Mouse (Mus musculus) heart, embryonic 11.5 days (tissue): ENCODE data around the gene Lif. TPM values are rescaled to one million over a fixed set of nuclear protein-coding genes. Genes with fewer than 3 reads are reported as not detected.
A peak's percentile ranks its signal among the peaks of the same experiment; 100 is the strongest.

ENCODE experiments used
- ATAC-seq: fragments of 200-750 bp; cut with Nextera tagmentation; replicated peaks from 2 replicates; pipeline ENCODE4 v1.8.0; 2017; ENCODE audit warnings: moderate library complexity; ENCODE audit not compliant: insufficient number of reproducible peaks, low FRiP score, low TSS enrichment
- H3K27ac ChIP-seq: fragments of 300-500 bp; sonication (generic); 2 replicates; pipeline ENCODE4 v1.5.1; 2014; ENCODE audit warnings: mild to moderate bottlenecking, low read depth, low read length
- H3K27me3 ChIP-seq: fragments of 300-500 bp; sonication (generic); 2 replicates; pipeline ENCODE4 v1.6.1; 2014; ENCODE audit warnings: mild to moderate bottlenecking, low read length, mixed read lengths; ENCODE audit not compliant: control insufficient read depth, insufficient read depth
- H3K36me3 ChIP-seq: fragments of 300-500 bp; sonication (generic); 2 replicates; pipeline ENCODE4 v1.6.1; 2014; ENCODE audit warnings: mild to moderate bottlenecking, low read length, moderate library complexity, mixed read lengths; ENCODE audit not compliant: control insufficient read depth, insufficient read depth
- H3K4me1 ChIP-seq: fragments of 300-500 bp; sonication (generic); 2 replicates; pipeline ENCODE4 v1.6.1; 2014; ENCODE audit warnings: low read length; ENCODE audit not compliant: control insufficient read depth, insufficient read depth
- H3K4me2 ChIP-seq: fragments of 300-500 bp; sonication (generic); 2 replicates; pipeline ENCODE4 v1.6.1; 2014; ENCODE audit warnings: mild to moderate bottlenecking, moderate library complexity
- H3K4me3 ChIP-seq: fragments of 300-500 bp; sonication (generic); 2 replicates; pipeline ENCODE4 v1.5.1; 2014; ENCODE audit warnings: low read depth, low read length
- H3K9ac ChIP-seq: fragments of 300-500 bp; sonication (generic); 2 replicates; pipeline ENCODE4 v1.6.1; 2014; ENCODE audit warnings: mild to moderate bottlenecking, low read depth, low read length, moderate library complexity
- H3K9me3 ChIP-seq: fragments of 300-500 bp; sonication (generic); replicated peaks from 2 replicates; pipeline ENCODE4 v1.6.1; 2016; ENCODE audit warnings: low read length; ENCODE audit not compliant: control insufficient read depth
- WGBS: fragments of 180-500 bp; shearing (Covaris S2); extraction: QIAGEN DNeasy Blood & Tissue Kit; methylation state at CpG from one replicate; pipeline ENCODE4 v1.1.7; 2014; ENCODE audit not compliant: insufficient replicate concordance; 5-methylcytosine and 5-hydroxymethylcytosine counted together
- polyA plus RNA-seq: library from polyadenylated mRNA; unstranded; fragments of >200 nt; fragmentation: Nextera tagmentation; extraction: Ambion mirVana; gene quantifications from 2 replicates; pipeline ENCODE4 v1.2.1, GENCODE M21; 2014

Gene Lif
- polyA plus RNA-seq, 1 experiment from 2014 or later = 0.06 TPM

DNA sequence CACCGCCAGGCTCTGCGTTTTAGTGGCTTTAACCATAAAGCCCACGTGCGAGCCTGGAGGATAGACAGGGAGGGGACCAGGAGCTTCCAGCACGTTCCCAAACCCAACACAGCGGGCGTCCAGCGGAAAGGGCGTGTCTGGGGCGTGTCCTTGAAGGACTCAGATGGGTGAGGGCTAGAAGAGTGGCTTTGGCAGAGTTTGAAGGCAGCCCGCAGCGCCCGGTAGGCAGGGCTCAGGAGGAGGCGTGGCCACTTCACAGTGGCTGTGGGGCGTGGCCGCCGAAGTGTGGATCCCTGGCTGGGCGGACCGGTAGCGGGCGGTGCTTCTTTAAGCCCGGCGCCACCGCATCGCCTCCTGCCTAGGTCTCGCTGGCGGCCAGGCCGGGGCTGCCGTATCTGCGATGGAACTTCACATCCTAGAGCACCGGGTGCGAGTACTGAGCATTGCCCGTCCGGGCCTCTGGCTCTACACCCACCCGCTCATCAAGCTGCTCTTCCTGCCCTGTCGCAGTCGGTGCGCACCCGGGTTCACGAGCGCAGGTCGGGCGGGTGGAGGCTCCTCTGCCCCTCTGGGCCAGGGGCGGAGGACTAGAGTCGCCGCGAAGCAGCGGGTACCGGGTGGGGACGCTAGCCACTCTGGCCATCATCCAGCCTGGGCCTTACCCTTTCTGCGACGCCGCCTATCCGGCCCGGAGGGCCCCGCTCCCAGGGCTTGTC, 39.3 kb upstream of the Lif start, which contains the start of gene Castor1:
Gene Castor1, plus strand, starts transcription at position 312 of the 716 bp plus-strand sequence.
- H3K9me3 ChIP-seq = 0 out of 2 replicates have a peak, but pooled peaks cover 2% of the 10 kb centered on the region
- H3K27ac ChIP-seq = no peak within 1 kb of the TSS
- 2% methylated on average over 56 of the region's 56 CpGs for WGBS
- ATAC-seq = peak; percentile 90
- 0 out of 2 replicates have a peak, but pooled peaks cover 6% of the 10 kb centered on the region for H3K36me3 ChIP-seq
- peak within 1 kb of the TSS; percentile 53 for H3K4me3 ChIP-seq
- 0 out of 2 replicates have a peak, but pooled peaks cover 12% of the 10 kb centered on the region for H3K4me1 ChIP-seq
- H3K27me3 ChIP-seq = 0 out of 2 replicates have a peak, but pooled peaks cover 9% of the 10 kb centered on the region
- H3K9ac ChIP-seq = peak within 1 kb of the TSS; percentile 72
- H3K4me2 ChIP-seq = peak within 1 kb of the TSS; percentile 98

DNA sequence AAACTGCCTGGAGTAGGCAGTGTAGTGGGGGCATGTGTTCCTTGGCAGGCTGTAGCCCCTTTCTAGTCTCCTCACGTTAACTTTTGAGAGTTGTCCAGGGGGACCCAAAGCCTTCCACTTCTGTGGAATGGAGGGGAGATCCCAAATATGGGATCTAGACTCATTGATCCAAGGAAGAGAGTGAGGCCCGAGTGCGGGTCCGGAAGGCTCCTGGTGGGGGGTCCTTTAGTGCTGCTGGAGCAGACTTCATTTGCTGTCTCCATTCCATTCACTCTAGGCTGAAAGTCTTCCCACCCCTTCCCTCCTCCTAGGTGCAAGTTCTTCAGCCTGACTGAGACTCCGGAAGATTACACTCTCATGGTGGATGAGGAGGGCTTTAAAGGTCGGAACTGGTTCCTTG, 38.7 kb upstream of the Lif start:
- Histone ChIP-seq H3K4me3 (peak overlapping the region; percentile 53), H3K4me2 (peak overlapping the region; percentile 98), H3K27ac (no peak overlapping the region), H3K9me3 (0 out of 2 replicates have a peak, but pooled peaks cover 2% of the 10 kb centered on the region), H3K36me3 (0 out of 2 replicates have a peak, but pooled peaks cover 6% of the 10 kb centered on the region), H3K4me1 (0 out of 2 replicates have a peak, but pooled peaks cover 10% of the 10 kb centered on the region), H3K9ac (peak overlapping the region; percentile 72), H3K27me3 (0 out of 2 replicates have a peak, but pooled peaks cover 9% of the 10 kb centered on the region)
- ATAC-seq = no peak
- 5% methylated on average over 6 of the region's 6 CpGs for WGBS

DNA sequence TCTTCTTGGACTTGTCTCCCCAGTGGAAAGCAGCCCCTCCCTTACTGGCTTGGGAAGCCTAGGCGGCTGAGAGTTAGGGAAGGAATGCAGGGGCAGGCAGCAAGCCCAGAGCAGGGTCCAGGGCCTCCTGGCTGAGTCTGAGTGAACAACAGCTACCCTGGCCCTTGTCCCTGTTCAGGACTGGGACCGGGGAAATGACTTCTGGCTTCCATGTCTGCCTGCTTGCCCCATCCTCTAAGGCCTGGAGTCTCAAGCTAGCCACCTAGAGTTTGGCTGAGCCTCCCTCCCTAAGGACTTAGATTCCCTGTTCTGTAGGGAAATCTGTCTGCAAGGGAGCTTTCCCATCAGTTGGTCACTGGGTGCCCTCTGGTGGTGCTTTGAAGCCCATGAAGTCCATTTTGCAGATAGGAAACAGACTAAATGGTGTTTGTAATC, 38.0 kb upstream of the Lif start:
- no peak overlapping the region for H3K9ac ChIP-seq
- 0 out of 2 replicates have a peak, but pooled peaks cover 10% of the 10 kb centered on the region for H3K4me1 ChIP-seq
- H3K36me3 ChIP-seq = 0 out of 2 replicates have a peak, but pooled peaks cover 6% of the 10 kb centered on the region
- H3K27ac ChIP-seq = no peak overlapping the region
- H3K4me3 ChIP-seq = no peak overlapping the region
- H3K27me3 ChIP-seq = 0 out of 2 replicates have a peak, but pooled peaks cover 9% of the 10 kb centered on the region
- 6% methylated on average over 2 of the region's 2 CpGs for WGBS
- H3K4me2 ChIP-seq = no peak overlapping the region
- H3K9me3 ChIP-seq = 0 out of 2 replicates have a peak, but pooled peaks cover 2% of the 10 kb centered on the region
- ATAC-seq = no peak

DNA sequence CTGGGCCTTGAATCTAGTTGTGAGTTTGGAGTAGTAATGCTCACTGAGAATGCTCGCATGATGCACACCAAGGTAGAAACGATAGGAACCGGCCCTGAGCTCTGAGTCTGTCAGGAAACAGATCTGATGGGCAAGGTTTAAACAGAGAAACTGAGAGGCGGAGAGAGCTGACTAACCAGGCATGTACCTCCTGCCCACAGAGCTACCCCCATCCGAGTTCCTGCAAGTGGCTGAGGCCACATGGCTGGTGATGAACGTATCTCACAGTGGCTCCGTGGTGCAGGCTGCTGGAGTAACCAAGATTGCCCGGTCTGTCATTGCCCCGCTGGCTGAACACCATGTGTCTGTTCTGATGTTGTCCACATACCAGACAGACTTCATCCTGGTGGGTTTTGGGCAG, 37.4 kb upstream of the Lif start:
- no peak for ATAC-seq
- Histone ChIP-seq H3K9ac (no peak overlapping the region), H3K27me3 (0 out of 2 replicates have a peak, but pooled peaks cover 9% of the 10 kb centered on the region), H3K4me1 (0 out of 2 replicates have a peak, but pooled peaks cover 10% of the 10 kb centered on the region), H3K27ac (no peak overlapping the region), H3K4me2 (no peak overlapping the region), H3K9me3 (0 out of 2 replicates have a peak, but pooled peaks cover 2% of the 10 kb centered on the region), H3K36me3 (0 out of 2 replicates have a peak, but pooled peaks cover 3% of the 10 kb centered on the region), H3K4me3 (no peak overlapping the region)
- 51% methylated on average over 9 of the region's 9 CpGs for WGBS

DNA sequence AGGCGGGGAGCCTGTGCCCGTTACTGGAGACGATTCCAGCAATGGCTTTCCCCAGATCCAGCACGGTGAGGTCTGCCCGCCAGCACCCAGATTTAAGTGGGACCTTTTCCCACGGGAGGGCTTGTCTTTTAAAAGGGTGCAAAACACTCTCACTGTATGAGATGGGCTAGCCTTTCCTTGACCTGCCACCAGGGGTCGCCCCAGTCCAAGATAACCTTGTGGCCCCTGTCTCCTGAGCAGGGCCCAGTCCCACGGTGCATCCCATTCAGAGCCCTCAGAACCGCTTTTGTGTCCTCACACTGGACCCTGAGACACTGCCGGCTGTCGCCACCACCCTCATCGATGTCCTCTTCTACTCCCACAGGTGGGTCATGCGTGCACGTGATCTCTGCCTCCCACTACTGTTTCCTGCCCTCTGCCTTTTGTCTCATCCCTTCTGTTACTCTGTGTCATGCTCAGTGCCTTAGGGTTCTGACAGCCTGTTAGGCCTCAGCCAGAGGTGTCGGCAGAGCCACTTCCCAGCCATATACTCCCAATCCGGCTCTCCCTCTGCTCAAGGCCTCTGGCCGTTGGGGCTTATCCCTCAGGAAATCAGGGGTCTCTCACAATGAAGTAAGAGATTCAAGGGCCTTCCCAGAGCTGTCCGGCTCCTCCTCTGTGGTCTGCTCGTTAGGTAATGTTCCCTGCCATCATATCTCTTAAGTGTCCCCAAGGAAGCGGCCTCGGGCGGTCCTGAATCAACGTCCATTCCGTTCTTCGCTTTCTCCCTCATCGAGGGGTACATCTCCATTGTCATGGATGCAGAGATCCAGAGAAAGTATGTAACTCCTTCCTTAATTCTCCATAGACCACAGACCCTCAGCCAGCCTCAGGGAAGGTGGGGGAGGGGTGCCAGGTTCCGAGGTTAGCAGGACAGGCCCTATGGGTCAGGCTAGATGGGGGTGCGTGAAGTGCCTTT, 36.6 kb upstream of the Lif start:
- H3K4me3 ChIP-seq = no peak overlapping the region
- H3K36me3 ChIP-seq = no peaks in the 10 kb centered on the region
- ATAC-seq = no peak
- H3K27ac ChIP-seq = no peak overlapping the region
- H3K4me2 ChIP-seq = no peak overlapping the region
- H3K27me3 ChIP-seq = 0 out of 2 replicates have a peak, but pooled peaks cover 9% of the 10 kb centered on the region
- H3K9ac ChIP-seq = no peak overlapping the region
- WGBS = 48% methylated on average over 28 of the region's 28 CpGs
- 0 out of 2 replicates have a peak, but pooled peaks cover 10% of the 10 kb centered on the region for H3K4me1 ChIP-seq
- 0 out of 2 replicates have a peak, but pooled peaks cover 2% of the 10 kb centered on the region for H3K9me3 ChIP-seq

DNA sequence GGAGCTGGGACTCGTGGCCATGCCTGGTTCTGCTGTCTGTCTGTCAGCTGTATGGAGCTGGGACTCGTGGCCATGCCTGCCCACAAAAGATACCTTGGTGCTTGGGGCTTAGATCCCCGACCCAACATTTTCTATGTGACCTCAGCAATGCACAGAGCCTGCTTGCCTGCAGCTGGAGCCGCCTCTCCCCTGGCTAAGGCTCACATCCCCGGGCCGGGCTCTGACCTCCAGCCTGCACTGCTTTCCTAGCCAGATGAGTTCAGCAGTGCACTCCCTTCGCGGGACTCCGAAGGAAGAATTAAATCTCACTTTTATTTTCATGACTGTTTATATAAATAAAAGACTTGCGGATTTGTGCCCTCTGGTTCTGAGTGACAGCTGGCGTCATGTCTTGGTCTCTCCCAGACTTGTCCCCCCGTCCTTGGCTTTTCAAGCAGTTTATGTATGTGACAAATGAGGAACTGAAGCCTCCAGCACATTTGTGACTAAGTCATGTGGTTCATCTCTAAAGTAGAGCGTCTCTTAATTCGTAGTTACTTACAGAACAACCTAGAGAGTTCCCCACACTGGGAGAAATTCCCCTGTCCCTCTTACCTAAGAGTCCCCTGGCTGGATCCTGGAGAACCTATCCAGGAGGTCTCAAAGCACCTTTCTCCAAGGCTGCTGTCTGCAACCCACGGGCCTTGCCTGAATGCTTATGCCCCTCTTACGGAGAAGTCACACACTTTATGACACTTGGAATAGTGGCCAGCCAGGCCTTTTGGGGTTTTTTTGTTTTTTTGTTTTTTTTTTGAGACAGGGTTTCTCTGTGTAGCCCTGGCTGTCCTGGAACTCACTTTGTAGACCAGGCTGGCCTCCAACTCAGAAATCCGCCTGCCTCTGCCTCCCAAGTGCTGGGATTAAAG, 35.1 kb upstream of the Lif start:
- Histone ChIP-seq H3K9me3 (0 out of 2 replicates have a peak, but pooled peaks cover 2% of the 10 kb centered on the region), H3K4me3 (no peak overlapping the region), H3K9ac (no peak overlapping the region), H3K27ac (no peak overlapping the region), H3K4me2 (no peak overlapping the region), H3K4me1 (0 out of 2 replicates have a peak, but pooled peaks cover 6% of the 10 kb centered on the region), H3K27me3 (0 out of 2 replicates have a peak, but pooled peaks cover 9% of the 10 kb centered on the region), H3K36me3 (no peaks in the 10 kb centered on the region)
- WGBS = 75% methylated on average over 17 of the region's 17 CpGs
- no peak for ATAC-seq

DNA sequence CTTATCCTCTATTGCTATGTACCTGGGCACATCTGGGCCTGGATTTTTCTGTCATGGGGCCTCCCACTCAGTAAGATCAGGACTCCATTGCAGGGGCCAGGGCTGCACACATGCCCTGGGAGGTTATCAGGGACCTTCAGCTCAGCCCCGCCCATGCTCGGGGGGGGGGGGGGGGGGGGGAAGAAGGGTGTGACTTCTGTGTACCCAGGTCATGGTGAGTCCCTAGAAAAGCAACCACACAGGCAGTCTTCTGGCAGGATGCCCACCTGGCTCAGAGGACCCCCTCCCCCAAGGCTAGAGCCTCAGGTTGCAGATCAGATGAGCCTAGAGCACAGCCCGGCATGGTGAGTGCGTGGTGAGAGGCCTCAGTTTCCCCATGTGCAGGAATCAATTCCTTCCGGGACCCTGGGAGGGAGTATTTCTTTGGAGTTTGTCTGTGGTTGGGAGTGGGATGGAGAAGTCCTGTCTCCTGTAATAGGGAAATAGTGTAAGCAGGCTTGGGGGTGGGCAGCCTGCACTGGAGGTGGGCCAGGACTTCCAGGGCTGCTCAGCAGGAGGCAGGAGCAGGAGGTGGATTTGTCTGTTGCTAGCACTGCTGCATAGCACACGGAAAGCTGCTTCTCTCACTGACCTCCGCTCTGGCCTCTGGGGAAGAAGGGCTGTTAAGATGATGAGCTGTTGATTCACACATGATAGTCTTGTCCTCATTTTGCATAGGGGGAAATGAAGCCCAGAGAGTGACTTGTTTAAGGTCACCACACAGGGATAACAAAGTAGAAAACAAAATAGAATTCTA, 33.8 kb upstream of the Lif start:
- H3K27ac ChIP-seq = peak overlapping the region; percentile 41; the same call in 1 of the 2 replicates
- H3K9me3 ChIP-seq = no peaks in the 10 kb centered on the region
- 0 out of 2 replicates have a peak, but pooled peaks cover 3% of the 10 kb centered on the region for H3K27me3 ChIP-seq
- WGBS = 21% methylated on average over 7 of the region's 7 CpGs
- H3K4me2 ChIP-seq = no peak overlapping the region
- no peaks in the 10 kb centered on the region for H3K36me3 ChIP-seq
- H3K4me3 ChIP-seq = peak overlapping the region; percentile 16; the same call in 1 of the 2 replicates
- peak; percentile 84 for ATAC-seq
- peak overlapping the region; percentile 13; the same call in 1 of the 2 replicates for H3K9ac ChIP-seq
- 0 out of 2 replicates have a peak, but pooled peaks cover 2% of the 10 kb centered on the region for H3K4me1 ChIP-seq
